Mouse (Mus musculus) Patski (cell line): ENCODE data around the gene Cpeb1. TPM values are rescaled to one million over a fixed set of nuclear protein-coding genes. Genes with fewer than 3 reads are reported as not detected.

Source experiments
- ATAC-seq: fragments of 100-300 bp; one replicate; pipeline ENCODE4 v1.8.0; 2021
- CTCF ChIA-PET: fragments of 350-600 bp; sonication (Branson Sonifier 250); formaldehyde crosslinking; loops from one replicate; lab custom pipeline; 2022; ENCODE audit warnings: inconsistent platforms; lab: Charles Lee
- POLR2A ChIA-PET: fragments of 350-600 bp; sonication (Branson Sonifier 250); formaldehyde crosslinking; loops from one replicate; lab custom pipeline; 2022; ENCODE audit warnings: antibody characterized with exemption, inconsistent platforms; lab: Charles Lee
- DNase-seq: peaks from one replicate; pipeline ENCODE4 v3.0.0-alpha.2; 2011; ENCODE audit warnings: low read depth, low spot score
- H3K27me3 ChIP-seq: fragments of 371-371 bp; one replicate; pipeline ENCODE4 v1.5.1; 2021
- CTCF ChIP-seq: fragments of 100-300 bp; IDR thresholded peaks from one replicate; pipeline ENCODE4 v1.5.1; 2021
- in situ Hi-C: fragments of 300-500 bp; cut with MboI; formaldehyde crosslinking; loops from 3 replicates; pipeline ENCODE4 v1.11.1; 2018; ENCODE audit warnings: low pct_unique_long_range_greater_than_20kb, mixed read lengths
- polyA plus RNA-seq: library from polyadenylated mRNA; unstranded; gene quantifications from one replicate; pipeline ENCODE4 v1.2.3, GENCODE M21; 2021

Gene Cpeb1
- polyA plus RNA-seq, 1 experiment from 2014 or later = 9.5 TPM

DNA sequence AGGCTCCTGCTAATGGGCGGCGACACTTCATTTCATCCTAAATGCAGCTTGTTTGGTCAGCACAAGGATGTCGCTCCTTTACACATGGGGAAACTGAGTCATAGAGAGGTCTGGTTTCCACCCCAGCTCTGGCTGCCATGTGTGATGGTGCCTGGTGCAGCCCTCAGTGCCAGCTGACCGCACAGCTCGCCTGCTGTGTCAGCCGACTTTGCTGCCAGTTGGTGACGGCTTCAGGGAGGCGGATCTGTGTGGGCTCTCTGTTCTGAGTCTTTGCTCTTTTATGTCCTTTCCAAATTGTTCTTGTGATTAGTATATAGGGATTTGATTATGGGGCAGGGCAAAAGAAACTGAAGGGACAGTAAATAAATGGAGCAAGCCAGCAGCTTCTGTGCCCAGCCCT, 147.5 kb downstream of the Cpeb1 start:
- H3K27me3 ChIP-seq = no peaks in the 10 kb centered on the region
- DNase-seq (no peak), ATAC-seq (no peak)
- in situ Hi-C loops = no loop called here
- POLR2A ChIA-PET = no interaction called here
- CTCF ChIA-PET = no interaction called here
- no peak for TF ChIP-seq CTCF

DNA sequence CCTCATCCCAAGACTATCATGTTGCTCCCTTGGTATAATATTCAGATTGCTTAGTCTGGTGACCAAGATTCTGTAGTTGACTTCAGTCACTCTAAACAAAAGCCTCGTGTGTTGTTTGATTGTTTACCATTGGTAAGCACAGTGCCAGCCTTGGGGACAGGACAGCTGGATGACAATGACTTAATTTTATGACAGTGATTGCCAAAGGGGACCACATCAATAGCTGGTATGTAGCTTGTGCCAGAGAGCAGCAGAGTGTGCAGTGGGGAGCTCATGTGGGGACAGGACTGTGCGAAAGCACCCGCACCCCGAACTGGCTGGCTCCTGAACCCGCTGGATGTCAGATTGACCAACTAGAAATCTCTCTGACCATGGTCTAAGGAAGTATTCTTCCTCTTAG, 150.6 kb downstream of the Cpeb1 start:
- H3K27me3 ChIP-seq = no peaks in the 10 kb centered on the region
- ChIA-PET CTCF (interaction anchor here (0.7 to 1.7 kb wide), 3 partner anchors 16 to 57 kb away, joined by 3 to 4 read pairs (median 3); no protein-coding TSS in a partner anchor), POLR2A (no interaction called here)
- no peak for TF ChIP-seq CTCF
- ATAC-seq (no peak), DNase-seq (no peak)
- in situ Hi-C loops = no loop called here

DNA sequence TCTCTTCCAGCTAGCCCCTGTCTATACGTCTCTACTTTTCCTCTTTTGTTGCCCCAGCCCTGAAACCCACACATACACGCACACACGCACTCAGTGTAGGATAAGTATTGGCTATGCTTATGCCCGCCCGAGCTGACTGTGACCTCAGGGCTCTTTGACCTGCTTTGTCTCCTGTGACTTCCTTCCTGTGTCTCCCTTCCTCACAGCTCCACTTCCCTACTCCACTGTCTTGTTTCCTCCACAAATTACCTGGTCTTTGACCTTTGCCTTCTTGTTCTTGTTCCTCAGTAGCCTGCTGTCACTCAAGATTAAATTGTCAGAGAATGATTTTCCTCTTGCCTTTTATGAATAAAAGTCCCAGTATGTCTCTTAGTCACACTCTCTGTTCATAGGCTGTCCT, 151.2 kb downstream of the Cpeb1 start:
- TF ChIP-seq CTCF = no peak
- in situ Hi-C loops = no loop called here
- CTCF ChIA-PET = interaction anchor here (0.7 to 2.8 kb wide), 9 partner anchors 10 to 141 kb away, joined by 3 to 13 read pairs (median 3); no protein-coding TSS in a partner anchor
- no peak for ATAC-seq
- POLR2A ChIA-PET = no interaction called here
- DNase-seq = no peak
- H3K27me3 ChIP-seq = no peaks in the 10 kb centered on the region

DNA sequence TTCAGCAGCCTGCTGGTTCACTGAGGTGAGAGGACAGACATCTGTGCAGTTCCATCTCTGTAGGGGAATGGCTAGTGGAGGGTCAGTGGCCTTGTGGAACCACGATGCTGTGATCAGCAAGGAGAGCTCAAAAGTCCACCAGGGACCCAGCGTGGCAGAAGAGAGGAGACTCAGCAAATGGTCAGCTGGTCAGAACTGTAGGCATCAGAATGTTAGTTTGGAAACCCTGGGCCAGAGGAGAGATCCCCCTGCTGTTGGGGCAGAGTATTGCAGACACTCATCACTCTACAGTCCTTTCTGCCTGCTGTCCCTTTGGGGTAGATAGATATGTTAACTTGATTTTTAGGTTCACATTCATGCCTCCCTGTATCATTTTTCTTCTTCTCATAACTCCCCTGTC, 151.6 kb downstream of the Cpeb1 start:
- H3K27me3 ChIP-seq = no peaks in the 10 kb centered on the region
- ATAC-seq (no peak), DNase-seq (no peak)
- in situ Hi-C loops = no loop called here
- CTCF ChIA-PET = interaction anchor here (0.7 to 2.8 kb wide), 8 partner anchors 10 to 141 kb away, joined by 3 to 13 read pairs (median 4); no protein-coding TSS in a partner anchor
- POLR2A ChIA-PET = no interaction called here
- peak; percentile 73 for TF ChIP-seq CTCF

DNA sequence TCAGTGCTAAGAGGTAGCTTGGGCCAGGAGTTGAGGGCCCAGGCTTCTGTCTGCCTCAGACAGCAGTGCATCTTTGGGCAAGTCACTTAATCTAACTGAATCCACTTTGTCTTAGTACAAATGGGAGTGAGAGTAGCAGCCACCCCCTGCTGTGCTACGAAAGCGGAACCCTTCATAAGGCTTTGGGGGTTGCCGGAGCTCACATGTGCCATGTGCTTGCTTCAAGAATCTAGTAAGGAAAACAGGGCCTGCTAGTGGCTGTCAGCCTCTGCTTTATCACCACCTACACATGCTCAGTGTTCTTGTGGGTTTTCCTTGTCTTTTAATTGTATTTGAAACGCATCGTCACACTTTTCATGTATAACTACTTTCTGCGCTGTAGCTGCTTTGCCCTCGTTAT, 153.9 kb downstream of the Cpeb1 start:
- in situ Hi-C loops = no loop called here
- TF ChIP-seq CTCF = no peak
- DNase-seq (no peak), ATAC-seq (no peak)
- ChIA-PET CTCF (interaction anchor here (1.7 kb wide), 1 partner anchor 10 kb away, joined by 5 read pairs; no protein-coding TSS in a partner anchor), POLR2A (no interaction called here)
- H3K27me3 ChIP-seq = no peaks in the 10 kb centered on the region

DNA sequence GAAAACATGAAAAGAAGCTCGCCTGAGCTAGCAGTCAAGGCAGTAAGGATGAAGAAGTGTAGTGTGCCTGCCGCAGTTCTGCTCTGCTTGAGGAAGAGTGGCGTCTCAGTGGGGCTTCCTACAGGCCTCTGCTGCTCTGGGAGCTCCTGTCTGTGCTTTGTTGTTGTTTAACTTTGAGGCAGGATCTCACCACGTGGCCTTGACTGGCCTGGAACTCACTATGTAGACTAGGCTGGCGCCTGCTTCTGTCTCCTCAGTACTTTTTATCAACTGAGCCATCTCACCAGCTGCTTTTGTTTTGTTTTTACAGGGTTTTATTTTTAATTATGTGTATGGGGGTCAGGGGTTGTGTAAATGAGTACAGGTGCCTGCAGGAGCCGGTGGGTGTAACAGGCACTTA, 157.1 kb downstream of the Cpeb1 start:
- ChIA-PET CTCF (interaction anchor here (1.3 kb wide), 1 partner anchor 11 kb away, joined by 3 read pairs; no protein-coding TSS in a partner anchor), POLR2A (no interaction called here)
- ATAC-seq (no peak), DNase-seq (no peak)
- no peaks in the 10 kb centered on the region for H3K27me3 ChIP-seq
- TF ChIP-seq CTCF = no peak
- in situ Hi-C loops = no loop called here

Other genes with a start within 250 kb of the Cpeb1 start
- 6.8 TPM for gene Pde8a, start 241.9 kb downstream of the Cpeb1 start, polyA plus RNA-seq
- 1,237 TPM for gene Rps17, start 110.2 kb downstream of the Cpeb1 start, polyA plus RNA-seq
- gene Ap3b2, start 38.5 kb upstream of the Cpeb1 start, polyA plus RNA-seq = 0.03 TPM
- not detected for gene BC048679, start 42.8 kb upstream of the Cpeb1 start, polyA plus RNA-seq
- gene Fsd2, start 111.5 kb upstream of the Cpeb1 start, polyA plus RNA-seq = not detected
- 16.2 TPM for gene Whamm, start 115.8 kb upstream of the Cpeb1 start, polyA plus RNA-seq